Mouse (Mus musculus) activated CD4-positive, CD25-positive, alpha-beta regulatory T cell, adult 9 weeks (primary cell): ENCODE results near the gene Cphx3. TPM values are rescaled to one million over a fixed set of nuclear protein-coding genes. Genes with fewer than 3 reads are reported as not detected.

Experiments used
- polyA plus RNA-seq: library from polyadenylated mRNA; unstranded; fragments of 100-300 nt; shearing (Covaris generic); gene quantifications from one replicate; pipeline ENCODE4 v1.2.1, GENCODE M21; 2017

Gene Cphx3
- not detected for polyA plus RNA-seq

GRCm38 (mm10) chr14:26081997-26082396 is at the start of gene Cphx3:
Gene Cphx3 (plus strand): TSS chr14:26082297.

GRCm38 (mm10) chr14:26042611-26043010 is 39.5 kb upstream of the Cphx3 start, which contains the start of gene Gm9780:
Gene Gm9780 (minus strand): TSS chr14:26042711.

GRCm38 (mm10) chr14:26067325-26067633 is 14.8 kb upstream of the Cphx3 start, which contains the start of gene Tmem254c:
Gene Tmem254c (minus strand): TSS chr14:26067355.

GRCm38 (mm10) chr14:26081216-26081615 is 881 bp upstream of the Cphx3 start, which contains the start of gene Cphx2:
Gene Cphx2 (plus strand): TSS chr14:26081516.

GRCm38 (mm10) chr14:26118150-26118549 is 36.1 kb downstream of the Cphx3 start, which contains the start of gene Duxbl2:
Gene Duxbl2 (plus strand): TSS chr14:26118349.

GRCm38 (mm10) chr14:26182380-26182779 is 100.3 kb downstream of the Cphx3 start, which contains the start of gene Plac9b:
Gene Plac9b (minus strand): TSS chr14:26182480.

GRCm38 (mm10) chr14:26206926-26207247 is 124.8 kb downstream of the Cphx3 start, which contains the start of gene Tmem254b:
Gene Tmem254b (minus strand): TSS chr14:26207041.

GRCm38 (mm10) chr14:26257756-26258617 is 175.9 kb downstream of the Cphx3 start, which contains the start of gene Duxbl3:
Gene Duxbl3 (plus strand): TSS chr14:26257962.

Other genes with a start within 250 kb of the Cphx3 start
- gene Anxa11, start 240.1 kb upstream of the Cphx3 start, polyA plus RNA-seq: 60.5 TPM
- not detected for gene Plac9a, start 179.2 kb upstream of the Cphx3 start, polyA plus RNA-seq
- gene Tmem254a, start 154.6 kb upstream of the Cphx3 start, polyA plus RNA-seq: 11.7 TPM
- gene Cphx1, start 144.0 kb upstream of the Cphx3 start, polyA plus RNA-seq: not detected
- gene Duxbl1, start 103.7 kb upstream of the Cphx3 start, polyA plus RNA-seq: not detected
- gene Gm9780, start 39.6 kb upstream of the Cphx3 start, polyA plus RNA-seq: not detected
- 236 TPM for gene Tmem254c, start 14.9 kb upstream of the Cphx3 start, polyA plus RNA-seq
- gene Cphx2, start 781 bp upstream of the Cphx3 start, polyA plus RNA-seq: not detected
- not detected for gene Duxbl2, start 36.1 kb downstream of the Cphx3 start, polyA plus RNA-seq
- not detected for gene Plac9b, start 100.2 kb downstream of the Cphx3 start, polyA plus RNA-seq
- 105 TPM for gene Tmem254b, start 124.7 kb downstream of the Cphx3 start, polyA plus RNA-seq
- gene Duxbl3, start 175.7 kb downstream of the Cphx3 start, polyA plus RNA-seq: not detected